25 mouse cellular contexts compared by ENCODE assay signal in the genomic region with DNA sequence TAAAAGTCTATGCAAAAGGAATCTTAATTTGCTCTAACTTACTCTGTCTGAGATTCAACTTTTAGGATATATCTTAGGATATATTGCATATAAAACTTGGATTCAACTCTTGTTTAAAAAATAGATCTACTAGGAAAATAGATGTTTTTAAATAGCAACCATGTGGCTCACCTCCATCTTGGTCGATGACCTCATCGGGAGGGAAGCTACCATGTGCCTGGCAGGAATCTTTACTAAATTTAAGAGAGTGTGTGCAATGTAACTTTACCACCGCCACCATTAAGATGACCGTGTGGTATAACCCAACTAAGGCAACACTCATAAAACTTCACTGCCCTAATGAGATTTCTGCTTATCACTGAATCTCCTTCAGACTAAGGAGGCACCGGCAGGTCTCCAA. TPM values are rescaled to one million over a fixed set of nuclear protein-coding genes. Genes with fewer than 3 reads are reported as not detected.
DNase-seq lines count a peak whose midpoint lies in the region; ATAC-seq lines count a peak whose summit lies in the region.
"Had no signal": no experiment of that assay in that cellular context is flagged by ENCODE, and none has a peak within 500 bp of the region (broad histone marks: within the 10 kb centered on the region; RNA-seq: fewer than 3 reads in every experiment).

No protein-coding gene starts in this region.

- no peak overlapping the region for H3K4me3 ChIP-seq in liver, embryonic 12.5 days
- H3K4me3 ChIP-seq: forebrain, embryonic 10.5 days; forebrain, embryonic 13.5 days; heart, embryonic 12.5 days; heart, embryonic 15.5 days; hindbrain, embryonic 12.5 days; hindbrain, embryonic 15.5 days had no signal

- H3K9ac ChIP-seq in liver, embryonic 12.5 days: no peak overlapping the region
- H3K9ac ChIP-seq: forebrain, embryonic 13.5 days; heart, embryonic 12.5 days; heart, embryonic 15.5 days; hindbrain, embryonic 12.5 days; hindbrain, embryonic 15.5 days had no signal

- H3K27ac ChIP-seq in liver, embryonic 12.5 days: no peak overlapping the region
- H3K27ac ChIP-seq: forebrain, embryonic 10.5 days; forebrain, embryonic 13.5 days; heart, embryonic 15.5 days; hindbrain, embryonic 12.5 days; hindbrain, embryonic 15.5 days had no signal

- H3K4me1 ChIP-seq in liver, embryonic 12.5 days: peaks cover 44% of the 10 kb centered on the region
- H3K4me1 ChIP-seq: forebrain, embryonic 13.5 days had no signal

- no peak for ATAC-seq in liver, embryonic 12.5 days
- ATAC-seq: activated CD4-positive, CD25-positive, alpha-beta regulatory T cell, adult 4 months; forebrain, embryonic 13.5 days; forebrain, embryonic 16.5 days; intestine, postnatal 0 days had no signal

- WGBS in liver, embryonic 12.5 days (ENCODE audit: insufficient replicate concordance): 84% methylated on average over 5 of the region's 5 CpGs

- intact Hi-C loops in heart, postnatal 10 days (cut with DNase I): no loop called here

- H3K9me3 ChIP-seq in liver, embryonic 12.5 days (replicated peaks): no peaks in the 10 kb centered on the region
- H3K9me3 ChIP-seq: forebrain, embryonic 10.5 days; forebrain, embryonic 13.5 days; heart, embryonic 12.5 days; heart, embryonic 15.5 days; hindbrain, embryonic 12.5 days; hindbrain, embryonic 15.5 days had no signal

- H3K4me2 ChIP-seq in liver, embryonic 12.5 days: no peak overlapping the region
- H3K4me2 ChIP-seq: forebrain, embryonic 13.5 days; heart, embryonic 12.5 days; heart, embryonic 15.5 days; hindbrain, embryonic 12.5 days; hindbrain, embryonic 15.5 days had no signal

- peaks cover 15% of the 10 kb centered on the region; the same call in 1 of the 2 replicates for H3K36me3 ChIP-seq in liver, embryonic 12.5 days
- H3K36me3 ChIP-seq: heart, embryonic 15.5 days; hindbrain, embryonic 12.5 days; hindbrain, embryonic 15.5 days had no signal

- H3K27me3 ChIP-seq in liver, embryonic 12.5 days (replicated peaks): no peaks in the 10 kb centered on the region
- H3K27me3 ChIP-seq: CH12.LX; forebrain, embryonic 13.5 days; heart, embryonic 12.5 days; heart, embryonic 15.5 days; hindbrain, embryonic 12.5 days; hindbrain, embryonic 15.5 days had no signal

- DNase-seq in gastrocnemius, adult 18-20 months (ENCODE audit: low spot score): peak; percentile 56
- DNase-seq in gastrocnemius, postnatal 25 days: no peak
- DNase-seq in heart, adult 18-20 months: peak; percentile 46 to 50
- no peak for DNase-seq in heart, postnatal 10 days
- DNase-seq in NIH3T3 (ENCODE audit: low read depth): peak; percentile 48
- DNase-seq: adrenal gland, adult 8-10 months; adrenal gland, postnatal 25 days; B cell, adult 2 months; cerebellum, adult 11-12 months; cerebellum, adult 8-10 months; cerebellum, postnatal 10 days; cerebellum, postnatal 36 days; embryo, embryonic 11 days; kidney, adult 2 months had no signal

RNA-seq across cellular contexts. Expression of a gene that starts 14.8 kb away (rescaled TPM):
- total RNA-seq in gastrocnemius, adult 18-20 months (2021): 10 to 100 TPM; 34.9 to 42.3 TPM
- 10 to 100 TPM; 27.4 to 29.6 TPM for total RNA-seq in gastrocnemius, postnatal 25 days (2021)
- 10 to 100 TPM; 31.2 to 40.1 TPM for total RNA-seq in heart, adult 18-20 months (2021)
- total RNA-seq in heart, postnatal 10 days (2021): 10 to 100 TPM; 38.2 to 47.6 TPM
- polyA plus RNA-seq in liver, embryonic 12.5 days (2016; fragmentation: Nextera tagmentation; extraction: Ambion mirVana): 14.8 and 17.5 TPM in 2 replicates

Comparison
In these comparisons a context has a peak if more than half of its experiments do, and no peak if none do; other contexts are left out.
1. DNase-seq: peak in gastrocnemius, adult 18-20 months (single experiment), heart, adult 18-20 months (2 of 2) and NIH3T3 (single experiment); none in gastrocnemius, postnatal 25 days (single experiment) and heart, postnatal 10 days (0 of 2).